Mouse (Mus musculus) stomach, postnatal 0 days (tissue): Measurements from ENCODE around the gene Lpar3. TPM values are rescaled to one million over a fixed set of nuclear protein-coding genes. Genes with fewer than 3 reads are reported as not detected.

Experiments used
- ATAC-seq: fragments of 200-750 bp; cut with Nextera tagmentation; 2 replicates; pipeline ENCODE4 v1.8.0; 2017; ENCODE audit not compliant: low FRiP score, low TSS enrichment
- DNase-seq: peaks from one replicate; pipeline ENCODE4 v3.0.0-alpha.2; 2016; ENCODE audit warnings: low spot score
- H3K27ac ChIP-seq: fragments of 300-500 bp; sonication (generic); replicated peaks from 2 replicates; pipeline ENCODE4 v1.5.1; 2014; ENCODE audit warnings: mild to moderate bottlenecking, control low read depth
- H3K27me3 ChIP-seq: fragments of 300-500 bp; sonication (generic); 2 replicates; pipeline ENCODE4 v1.6.1; 2014; ENCODE audit warnings: low read length; ENCODE audit not compliant: control insufficient read depth, insufficient read depth
- H3K36me3 ChIP-seq: fragments of 300-500 bp; sonication (generic); 2 replicates; pipeline ENCODE4 v1.6.1; 2014; ENCODE audit warnings: low read length, mixed read lengths; ENCODE audit not compliant: control insufficient read depth, insufficient read depth
- H3K4me1 ChIP-seq: fragments of 300-500 bp; sonication (generic); replicated peaks from 2 replicates; pipeline ENCODE4 v1.6.1; 2014; ENCODE audit warnings: antibody characterized with exemption; ENCODE audit not compliant: control insufficient read depth, insufficient read depth
- H3K4me2 ChIP-seq: fragments of 300-500 bp; sonication (generic); replicated peaks from 2 replicates; pipeline ENCODE4 v1.6.1; 2014; ENCODE audit warnings: low read depth, mild to moderate bottlenecking, control low read depth, moderate library complexity
- H3K4me3 ChIP-seq: fragments of 300-500 bp; sonication (generic); 2 replicates; pipeline ENCODE4 v1.5.1; 2014; ENCODE audit warnings: low read depth, low read length, control low read depth
- H3K9ac ChIP-seq: fragments of 300-500 bp; sonication (generic); 2 replicates; pipeline ENCODE4 v1.6.1; 2014; ENCODE audit warnings: mild to moderate bottlenecking, low read length, control low read depth, mixed read lengths
- H3K9me3 ChIP-seq: fragments of 300-500 bp; sonication (generic); 2 replicates; pipeline ENCODE4 v1.6.1; 2016; ENCODE audit warnings: low read length; ENCODE audit not compliant: control insufficient read depth
- CTCF ChIP-seq: IDR thresholded peaks from 2 replicates; pipeline ENCODE4 v1.5.1; 2016; ENCODE audit warnings: antibody characterized with exemption, low read depth, mild to moderate bottlenecking, moderate library complexity
- EP300 ChIP-seq: optimal IDR thresholded peaks from 2 replicates; pipeline ENCODE3; 2016; ENCODE audit warnings: antibody characterized with exemption
- WGBS: fragments of 180-500 bp; shearing (Covaris S2); extraction: QIAGEN DNeasy Blood & Tissue Kit; methylation state at CpG from one replicate; pipeline ENCODE4 v1.1.7; 2014; 5-methylcytosine and 5-hydroxymethylcytosine counted together
- polyA plus RNA-seq: library from polyadenylated mRNA; unstranded; fragments of >200 nt; fragmentation: Nextera tagmentation; extraction: Ambion mirVana; gene quantifications from 2 replicates; pipeline ENCODE4 v1.2.1, GENCODE M21; 2015

The Lpar3 gene
- polyA plus RNA-seq, 1 experiment from 2014 or later, result 0.38 TPM

DNA sequence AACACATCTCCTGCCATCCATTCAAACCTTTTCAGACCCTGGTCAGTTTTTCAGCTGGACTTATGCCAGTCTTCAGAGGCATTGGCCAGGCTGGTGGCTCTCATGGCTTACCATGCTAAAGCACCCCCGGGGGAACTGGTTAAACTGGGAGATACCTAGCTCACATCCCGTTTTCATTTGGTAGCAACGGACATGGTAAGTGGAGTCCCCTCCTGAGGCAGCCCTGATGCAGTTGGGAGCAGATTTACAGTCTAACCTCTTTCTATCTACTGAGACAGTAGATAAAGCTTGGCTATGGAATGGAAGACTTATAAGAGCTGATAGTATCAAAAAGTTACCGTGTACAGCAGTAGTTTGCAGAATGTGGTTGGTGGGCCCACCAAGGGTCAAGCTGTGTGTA is 56.2 kb downstream of the Lpar3 start:
- ATAC-seq, result no peak

GRCm38 (mm10) chr3:146277456-146277855 is 56.7 kb downstream of the Lpar3 start:
- WGBS, result 68% methylated on average over 11 of the region's 11 CpGs
- Histone ChIP-seq H3K27me3 (no peaks in the 10 kb centered on the region), H3K4me2 (no peak overlapping the region), H3K27ac (no peak overlapping the region), H3K4me3 (no peak overlapping the region), H3K9ac (no peak overlapping the region), H3K9me3 (no peaks in the 10 kb centered on the region), H3K36me3 (no peaks in the 10 kb centered on the region), H3K4me1 (no peaks in the 10 kb centered on the region)
- TF ChIP-seq EP300 (no peak), CTCF (peak; percentile 66)
- DNase-seq (peak; percentile 65), ATAC-seq (no peak; the same call in 1 of the 2 replicates)

More for the DNA sequence above, 56.2 kb downstream of the Lpar3 start:
- no peak overlapping the region for H3K4me3 ChIP-seq
- no peaks in the 10 kb centered on the region for H3K4me1 ChIP-seq
- H3K27ac ChIP-seq, result no peak overlapping the region
- no peaks in the 10 kb centered on the region for H3K27me3 ChIP-seq
- H3K36me3 ChIP-seq, result no peaks in the 10 kb centered on the region
- TF ChIP-seq EP300 (no peak), CTCF (no peak)
- H3K9me3 ChIP-seq, result no peaks in the 10 kb centered on the region
- WGBS, result 95% methylated on average over 4 of the region's 4 CpGs
- H3K9ac ChIP-seq, result no peak overlapping the region
- DNase-seq, result no peak
- H3K4me2 ChIP-seq, result no peak overlapping the region

DNA sequence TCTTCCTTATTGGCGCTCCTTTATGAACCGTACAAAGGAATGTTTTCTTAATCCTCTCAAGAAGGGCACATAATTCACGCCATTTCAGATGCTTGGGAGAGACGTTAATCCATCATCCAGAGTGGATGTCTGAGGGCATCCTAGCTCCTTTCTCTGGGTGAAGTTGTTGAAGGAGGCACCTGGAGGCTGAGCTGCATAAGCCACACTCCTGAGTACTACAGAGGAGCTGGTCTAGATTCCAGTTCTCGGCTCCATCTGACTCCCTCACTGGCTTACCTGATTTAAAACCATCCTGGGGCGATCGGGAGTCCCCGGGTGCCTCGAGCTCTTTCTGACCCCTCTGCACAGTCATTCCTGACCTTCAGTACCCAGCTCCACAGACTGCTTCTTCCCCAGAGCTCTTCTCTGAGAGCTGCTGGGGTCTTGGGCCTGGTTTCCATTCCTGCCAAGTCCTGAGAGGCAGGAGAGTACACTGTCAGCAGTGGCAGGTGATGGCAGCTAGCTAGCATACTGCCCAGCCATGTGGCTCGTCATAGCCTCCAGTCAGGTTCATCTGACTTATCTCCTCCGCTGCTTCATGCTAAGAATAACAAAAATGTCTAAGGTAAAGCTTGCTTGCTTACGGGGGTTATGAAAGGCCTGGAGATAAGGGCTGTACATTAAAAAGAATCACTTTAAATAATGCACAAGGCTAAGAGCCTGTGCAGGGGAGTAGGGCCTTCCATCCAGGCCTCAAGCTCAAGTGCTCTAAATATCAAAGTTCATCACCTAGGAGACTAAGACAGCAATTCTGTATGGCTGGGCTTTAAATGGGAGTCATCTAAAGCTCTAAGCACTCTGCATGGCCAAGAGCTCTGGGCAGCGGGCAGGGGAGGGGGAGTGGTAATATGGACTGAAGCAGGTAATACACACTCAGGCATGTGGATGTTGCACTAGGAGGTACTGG is 57.7 kb downstream of the Lpar3 start:
- 57% methylated on average over 13 of the region's 13 CpGs for WGBS
- Histone ChIP-seq H3K9me3 (no peaks in the 10 kb centered on the region), H3K27ac (no peak overlapping the region), H3K27me3 (no peaks in the 10 kb centered on the region), H3K4me2 (no peak overlapping the region), H3K4me1 (no peaks in the 10 kb centered on the region), H3K36me3 (no peaks in the 10 kb centered on the region), H3K4me3 (no peak overlapping the region), H3K9ac (no peak overlapping the region)
- no peak for DNase-seq
- TF ChIP-seq EP300 (no peak), CTCF (no peak)
- no peak for ATAC-seq

GRCm38 (mm10) chr3:146283732-146284361 is 63.1 kb downstream of the Lpar3 start:
- no peak overlapping the region for H3K4me2 ChIP-seq
- H3K4me1 ChIP-seq, result no peaks in the 10 kb centered on the region
- no peak overlapping the region for H3K4me3 ChIP-seq
- H3K9me3 ChIP-seq, result no peaks in the 10 kb centered on the region
- peak; percentile 12 for DNase-seq
- ATAC-seq, result peak; percentile 40; the same call in 1 of the 2 replicates
- H3K36me3 ChIP-seq, result no peaks in the 10 kb centered on the region
- no peak overlapping the region for H3K27ac ChIP-seq
- no peaks in the 10 kb centered on the region for H3K27me3 ChIP-seq
- WGBS, result 31% methylated on average over 3 of the region's 3 CpGs
- TF ChIP-seq CTCF (no peak), EP300 (no peak)
- H3K9ac ChIP-seq, result no peak overlapping the region

- TF ChIP-seq EP300 (no peak), CTCF (no peak)
- DNase-seq, result no peak
- H3K9ac ChIP-seq, result no peak overlapping the region
- no peak for ATAC-seq
- no peak overlapping the region for H3K4me3 ChIP-seq
- WGBS, result 57% methylated on average over 4 of the region's 4 CpGs
- H3K27ac ChIP-seq, result no peak overlapping the region
- no peak overlapping the region for H3K4me2 ChIP-seq
- H3K27me3 ChIP-seq, result no peaks in the 10 kb centered on the region
- no peaks in the 10 kb centered on the region for H3K9me3 ChIP-seq
- no peaks in the 10 kb centered on the region for H3K4me1 ChIP-seq
- H3K36me3 ChIP-seq, result no peaks in the 10 kb centered on the region
Observed at GRCm38 (mm10) chr3:146286118-146286517, 65.4 kb downstream of the Lpar3 start.

- DNase-seq (peak; percentile 4), ATAC-seq (no peak)
- Histone ChIP-seq H3K9ac (no peak overlapping the region), H3K4me2 (no peak overlapping the region), H3K36me3 (no peaks in the 10 kb centered on the region), H3K9me3 (no peaks in the 10 kb centered on the region), H3K4me1 (no peaks in the 10 kb centered on the region), H3K27ac (no peak overlapping the region), H3K4me3 (no peak overlapping the region), H3K27me3 (no peaks in the 10 kb centered on the region)
- TF ChIP-seq EP300, result no peak
- TF ChIP-seq CTCF, result no peak
- 42% methylated on average over 3 of the region's 3 CpGs for WGBS
Observed at GRCm38 (mm10) chr3:146291928-146292327, 71.2 kb downstream of the Lpar3 start.
